Mouse (Mus musculus) small intestine, adult 2 months (tissue): ENCODE measurements around the gene Papss2. TPM values are rescaled to one million over a fixed set of nuclear protein-coding genes. Genes with fewer than 3 reads are reported as not detected.

ENCODE experiments used
- H3K27ac ChIP-seq: fragments of 200-500 bp; 2 replicates; pipeline ENCODE4 v1.5.1; 2012; ENCODE audit warnings: low read depth, low read length, control low read depth, inconsistent platforms; ENCODE audit not compliant: insufficient read depth
- H3K27me3 ChIP-seq: fragments of 200-500 bp; 2 replicates; pipeline ENCODE4 v1.6.1; 2012; ENCODE audit warnings: mild to moderate bottlenecking, moderate library complexity, low read length, inconsistent platforms; ENCODE audit not compliant: control insufficient read depth, insufficient read depth
- H3K36me3 ChIP-seq: fragments of 200-500 bp; 2 replicates; pipeline ENCODE4 v1.6.1; 2012; ENCODE audit warnings: mild to moderate bottlenecking, low read length, control low read depth, inconsistent platforms; ENCODE audit not compliant: control insufficient read depth, insufficient read depth
- H3K4me1 ChIP-seq: fragments of 200-500 bp; 2 replicates; pipeline ENCODE4 v1.6.1; 2012; ENCODE audit warnings: low read length, inconsistent platforms, mixed read lengths; ENCODE audit not compliant: control insufficient read depth, insufficient read depth, insufficient read length
- H3K4me3 ChIP-seq: fragments of 200-500 bp; 2 replicates; pipeline ENCODE4 v1.5.1; 2012; ENCODE audit warnings: low read depth, mild to moderate bottlenecking, control low read depth, inconsistent platforms, low read length, moderate library complexity
- CTCF ChIP-seq: fragments of 200-500 bp; IDR thresholded peaks from 2 replicates; pipeline ENCODE4 v1.5.1; 2012; ENCODE audit warnings: low read depth, mild to moderate bottlenecking, control low read depth, inconsistent platforms, low read length, moderate library complexity, mixed read lengths; ENCODE audit not compliant: insufficient replicate concordance, insufficient read length; ENCODE audit errors: extremely low read depth
- POLR2A ChIP-seq: fragments of 200-500 bp; IDR thresholded peaks from 2 replicates; pipeline ENCODE4 v1.6.1; 2012; ENCODE audit warnings: low read depth, mild to moderate bottlenecking, control low read depth, inconsistent platforms, low read length, moderate library complexity
- WGBS: fragments of 180-500 bp; shearing (Covaris S2); methylation state at CpG from one replicate; pipeline ENCODE4 v1.1.7; 2018; 5-methylcytosine and 5-hydroxymethylcytosine counted together
- polyA plus RNA-seq: library from polyadenylated mRNA; depleted of rRNA; stranded (reverse); fragments of >200 nt; gene quantifications from 2 replicates; pipeline ENCODE4 v1.2.3, GENCODE M21; 2012

Papss2 gene
- polyA plus RNA-seq, 1 experiment: 24.3 TPM

DNA sequence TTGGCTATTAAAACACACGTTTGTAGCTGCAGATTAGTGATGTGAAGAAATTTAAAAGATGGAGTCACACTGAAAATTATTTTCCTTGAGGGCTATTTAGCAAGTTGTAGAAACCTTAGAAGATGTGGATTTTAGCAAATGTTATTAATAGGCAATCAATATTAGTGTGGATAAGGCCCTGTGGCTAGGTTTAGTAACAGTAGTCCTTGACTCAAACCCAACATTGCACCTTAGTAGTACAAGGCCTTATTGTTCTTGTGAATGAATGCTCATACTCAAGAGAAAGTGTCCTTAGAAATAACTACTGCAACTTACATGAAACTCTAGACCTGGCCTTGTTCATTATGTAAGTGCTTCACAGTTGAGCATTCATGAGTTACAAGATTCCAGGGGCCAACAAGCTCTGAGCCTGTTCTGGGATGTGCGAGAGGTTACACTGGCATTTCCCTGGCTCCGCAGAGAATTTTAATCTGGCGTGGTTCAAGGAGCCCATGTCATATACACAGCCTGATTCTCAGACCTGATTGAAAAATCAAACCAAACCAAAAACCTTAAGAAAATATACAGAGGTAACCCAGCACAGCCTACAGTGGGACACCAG is 10.7 kb downstream of the Papss2 start:
- 91% methylated on average over 4 of the region's 4 CpGs for WGBS
- no peak for TF ChIP-seq CTCF
- H3K27ac ChIP-seq: no peak overlapping the region

DNA sequence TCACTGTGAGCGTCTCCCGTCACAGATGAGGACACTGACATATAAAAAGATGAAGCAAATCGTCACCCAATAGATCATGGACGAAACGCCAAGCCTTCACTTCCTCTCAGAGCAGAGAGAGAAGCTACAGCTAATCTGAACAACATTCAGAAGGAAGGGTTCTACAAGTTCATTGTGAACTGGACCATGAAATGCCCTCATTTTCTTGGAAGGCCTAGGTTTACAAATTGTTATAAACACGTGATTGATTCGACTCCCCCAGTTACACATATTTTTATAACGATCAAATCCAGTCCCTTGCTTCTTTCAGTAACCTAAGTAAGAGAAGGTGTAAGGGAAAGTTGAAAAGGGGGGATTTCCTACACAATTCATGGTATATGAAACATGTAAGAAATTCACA is 11.4 kb downstream of the Papss2 start:
- Histone ChIP-seq H3K27ac (no peak overlapping the region), H3K27me3 (no peaks in the 10 kb centered on the region), H3K4me3 (no peak overlapping the region), H3K36me3 (peaks cover 2% of the 10 kb centered on the region; the same call in 1 of the 2 replicates), H3K4me1 (peaks cover 17% of the 10 kb centered on the region; the same call in 1 of the 2 replicates)
- WGBS: 90% methylated on average over 8 of the region's 8 CpGs
- TF ChIP-seq CTCF: no peak
- no peak for TF ChIP-seq POLR2A

More for the DNA sequence above, 10.7 kb downstream of the Papss2 start:
- H3K27me3 ChIP-seq: no peaks in the 10 kb centered on the region
- peaks cover 19% of the 10 kb centered on the region; the same call in 1 of the 2 replicates for H3K4me1 ChIP-seq
- peaks cover 2% of the 10 kb centered on the region; the same call in 1 of the 2 replicates for H3K36me3 ChIP-seq
- H3K4me3 ChIP-seq: no peak overlapping the region

DNA sequence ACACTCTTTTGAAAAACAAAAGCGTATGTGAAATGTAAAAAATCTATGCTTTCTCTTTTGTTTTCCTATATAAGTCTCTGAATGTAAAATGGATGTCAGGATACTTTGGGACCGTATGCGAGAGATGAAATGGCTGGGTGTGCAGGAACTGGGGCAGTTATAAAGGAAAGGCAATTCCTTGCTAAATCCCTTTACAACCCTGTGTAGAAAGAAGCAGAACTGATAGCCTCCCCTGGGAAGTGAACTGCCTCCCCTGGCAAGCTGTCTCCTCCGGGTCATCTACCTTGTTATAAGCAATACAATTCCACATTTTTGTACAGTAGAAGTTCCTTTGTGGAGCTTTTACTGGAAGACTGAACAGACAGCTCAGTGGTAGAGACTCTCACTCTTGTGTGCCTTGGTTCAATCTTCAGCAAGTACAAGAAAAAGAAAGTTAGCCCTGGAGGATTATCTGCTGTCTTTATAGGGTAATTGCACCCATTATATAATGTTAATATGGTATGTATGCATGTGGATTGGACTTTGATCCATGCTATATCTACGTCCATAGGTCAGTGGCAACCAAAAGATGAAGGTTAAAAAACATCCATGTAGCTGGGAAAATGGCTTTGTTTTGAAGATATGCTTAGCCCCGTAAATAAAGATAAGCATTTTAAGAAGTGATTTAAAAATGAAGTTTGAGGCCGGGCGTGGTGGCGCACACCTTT is 15.9 kb downstream of the Papss2 start:
- H3K36me3 ChIP-seq: peaks cover 6% of the 10 kb centered on the region; the same call in 1 of the 2 replicates
- H3K4me3 ChIP-seq: no peak overlapping the region
- H3K27me3 ChIP-seq: no peaks in the 10 kb centered on the region
- peak overlapping the region; percentile 92 for H3K27ac ChIP-seq
- 52% methylated on average over 9 of the region's 9 CpGs for WGBS
- H3K4me1 ChIP-seq: peaks cover 16% of the 10 kb centered on the region; the same call in 1 of the 2 replicates
- TF ChIP-seq CTCF: no peak
- TF ChIP-seq POLR2A: no peak

DNA sequence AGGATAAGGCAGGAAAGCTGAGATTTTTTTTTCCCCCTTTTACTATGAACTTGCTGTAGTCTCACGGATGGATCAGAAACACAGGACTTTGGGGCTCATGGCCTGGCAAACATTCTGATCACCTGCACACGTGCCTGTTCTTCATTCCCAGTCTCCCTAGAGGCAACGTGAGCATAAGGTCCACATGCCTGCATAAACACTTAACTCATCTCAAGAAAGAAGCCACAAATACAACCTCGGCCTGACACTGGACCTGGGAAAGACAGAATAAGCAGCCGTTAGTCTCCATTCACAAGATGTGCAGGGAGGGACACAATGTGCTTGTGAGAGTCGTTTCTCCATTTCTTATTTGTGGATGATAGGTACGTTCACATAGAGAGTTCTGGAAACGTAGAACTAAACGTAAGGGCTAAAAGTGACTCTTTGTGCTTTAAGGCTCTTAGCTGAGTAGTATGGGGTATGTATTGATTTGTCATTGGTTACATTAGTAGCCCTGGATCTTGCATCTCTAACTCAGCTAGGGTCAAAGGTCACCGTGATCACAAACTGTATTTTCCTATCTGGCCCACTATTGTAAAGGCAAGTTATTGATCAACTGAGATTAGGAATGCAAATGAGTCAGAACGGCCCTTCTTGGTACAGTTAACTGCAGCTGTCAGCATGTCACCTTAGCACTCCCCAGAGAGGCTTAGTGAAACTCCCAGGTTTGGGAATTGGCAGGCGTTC is 18.6 kb downstream of the Papss2 start:
- peak overlapping the region; percentile 77 for H3K27ac ChIP-seq
- no peak for TF ChIP-seq CTCF
- no peak for TF ChIP-seq POLR2A
- no peak overlapping the region for H3K4me3 ChIP-seq
- no peaks in the 10 kb centered on the region for H3K27me3 ChIP-seq
- H3K36me3 ChIP-seq: peaks cover 6% of the 10 kb centered on the region; the same call in 1 of the 2 replicates
- peaks cover 16% of the 10 kb centered on the region; the same call in 1 of the 2 replicates for H3K4me1 ChIP-seq
- 35% methylated on average over 12 of the region's 12 CpGs for WGBS

DNA sequence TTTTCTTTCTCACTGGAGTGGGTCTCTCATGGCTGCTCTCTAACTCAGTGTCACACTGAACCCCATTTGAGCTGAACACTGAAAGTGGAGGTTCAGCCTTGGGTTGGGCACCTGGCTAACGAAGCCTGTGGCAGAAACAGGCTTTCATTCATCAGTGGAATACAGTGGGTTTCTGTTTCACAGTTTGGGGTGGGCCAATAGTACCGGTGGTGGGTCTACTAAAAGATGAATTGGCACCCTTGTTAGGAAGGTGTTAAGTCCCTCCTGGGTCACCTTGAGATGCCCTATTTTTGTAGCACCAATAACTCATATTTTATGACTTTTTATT is 19.1 kb downstream of the Papss2 start:
- no peaks in the 10 kb centered on the region for H3K27me3 ChIP-seq
- peaks cover 6% of the 10 kb centered on the region; the same call in 1 of the 2 replicates for H3K36me3 ChIP-seq
- H3K4me1 ChIP-seq: peaks cover 13% of the 10 kb centered on the region; the same call in 1 of the 2 replicates
- no peak overlapping the region for H3K4me3 ChIP-seq
- TF ChIP-seq POLR2A (no peak), CTCF (no peak)
- H3K27ac ChIP-seq: peak overlapping the region; percentile 77
- WGBS: 29% methylated on average over 2 of the region's 2 CpGs

DNA sequence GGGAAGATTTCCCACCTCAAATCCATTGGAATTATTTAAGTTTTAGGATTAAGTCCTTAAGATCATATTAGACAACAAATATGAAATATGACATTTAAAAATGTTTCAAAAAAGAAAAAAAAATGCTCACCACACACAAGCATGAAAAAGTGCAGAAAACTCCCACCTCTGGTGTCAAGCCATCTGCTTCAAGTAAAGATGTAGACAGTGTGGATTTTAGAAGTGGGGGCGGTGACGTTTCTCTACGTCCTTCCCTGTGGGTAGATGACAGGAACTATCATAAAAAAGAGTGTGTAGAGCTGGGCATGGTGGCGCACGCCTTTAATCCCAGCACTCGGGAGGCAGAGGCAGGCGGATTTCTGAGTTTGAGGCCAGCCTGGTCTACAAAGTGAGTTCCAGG is 21.1 kb downstream of the Papss2 start:
- H3K4me3 ChIP-seq: no peak overlapping the region
- 95% methylated on average over 7 of the region's 7 CpGs for WGBS
- no peak overlapping the region for H3K27ac ChIP-seq
- H3K27me3 ChIP-seq: no peaks in the 10 kb centered on the region
- H3K4me1 ChIP-seq: peaks cover 11% of the 10 kb centered on the region; the same call in 1 of the 2 replicates
- TF ChIP-seq POLR2A (no peak), CTCF (no peak)
- peaks cover 6% of the 10 kb centered on the region for H3K36me3 ChIP-seq

DNA sequence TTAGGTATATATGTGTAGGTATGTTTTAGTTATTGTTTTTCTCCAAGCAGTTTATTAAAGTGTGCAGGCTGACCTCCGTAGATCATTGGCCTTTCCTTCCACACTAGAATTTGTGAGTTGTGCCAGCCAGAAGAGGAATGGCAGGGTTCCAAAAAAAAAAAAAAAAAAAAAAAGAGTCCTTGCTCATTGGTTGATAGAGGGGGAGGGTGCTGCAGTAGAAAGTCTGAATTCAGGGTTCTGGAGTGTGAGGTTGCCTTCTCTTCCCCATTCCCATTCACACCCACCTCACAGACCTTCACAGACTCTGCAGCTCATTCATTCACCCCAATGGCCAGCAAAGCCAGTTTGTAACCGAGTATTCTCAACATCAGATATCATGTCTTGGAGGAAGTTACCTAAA is 24.1 kb downstream of the Papss2 start:
- 59% methylated on average over 2 of the region's 2 CpGs for WGBS

More for the DNA sequence above, 24.1 kb downstream of the Papss2 start:
- TF ChIP-seq CTCF: no peak
- no peak for TF ChIP-seq POLR2A
- Histone ChIP-seq H3K36me3 (peaks cover 6% of the 10 kb centered on the region), H3K4me1 (peaks cover 1% of the 10 kb centered on the region; the same call in 1 of the 2 replicates), H3K27ac (no peak overlapping the region), H3K4me3 (no peak overlapping the region), H3K27me3 (no peaks in the 10 kb centered on the region)
